Mouse (Mus musculus): ENCODE data around the gene Usp2. TPM values are rescaled to one million over a fixed set of nuclear protein-coding genes. Genes with fewer than 3 reads are reported as not detected.

The Usp2 gene
- total RNA-seq, 4 experiments from 2014 or later: 222 to 251 (median 237) TPM

DNA sequence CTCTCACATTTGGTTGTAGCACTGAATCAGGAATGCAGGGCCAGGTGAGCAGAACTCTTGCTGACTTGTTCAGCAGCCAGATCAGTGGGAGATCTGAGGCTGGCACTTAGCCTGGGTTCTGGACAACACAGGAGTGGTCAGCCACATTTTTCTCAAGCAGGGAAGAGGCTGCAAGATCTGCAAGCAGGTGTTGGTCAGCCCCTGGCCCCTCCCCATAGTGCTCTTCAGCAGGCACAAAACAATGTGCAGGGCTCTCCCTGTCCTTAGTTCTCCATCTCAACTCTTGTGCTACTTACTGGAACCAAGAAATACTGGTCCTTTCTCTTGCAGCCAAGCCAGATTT, 77.9 kb downstream of the Usp2 start:
- DNase-seq (ENCODE audit: low spot score in 2 of 2): no peak

Other genes starting within 250 kb of the Usp2 start
- 1 to 10 TPM; 4.3 to 7.6 (median 5.8) TPM for gene Thy1, start 23.6 kb upstream of the Usp2 start, total RNA-seq (2022)
- gene Mfrp, start 34.7 kb downstream of the Usp2 start, total RNA-seq (2022): not detected
- 1 to 10 TPM; 1.6 to 4.2 (median 3.0) TPM for gene C1qtnf5, start 40.2 kb downstream of the Usp2 start, total RNA-seq (2022)
- under 1 TPM; 0.31 to 0.60 (median 0.38) TPM for gene Gm49380, start 46.5 kb downstream of the Usp2 start, total RNA-seq (2022)
- gene Rnf26, start 46.5 kb downstream of the Usp2 start, total RNA-seq (2022): 1 to 10 TPM; 1.7 to 2.9 (median 2.6) TPM
- gene Mcam, start 67.4 kb downstream of the Usp2 start, total RNA-seq (2022): 10 to 100 TPM; 15.4 to 33.9 (median 26.2) TPM
- 10 to 100 TPM in 1 of 4 experiments, 1 to 10 TPM in 3; 5.1 to 10.2 (median 7.3) TPM for gene Cbl, start 167.0 kb downstream of the Usp2 start, total RNA-seq (2022)
- not detected for gene Ccdc153, start 173.7 kb downstream of the Usp2 start, total RNA-seq (2022)
- gene Pdzd3, start 184.4 kb downstream of the Usp2 start, total RNA-seq (2022): 1 to 10 TPM in 1 of 4 experiments, under 1 TPM in 3; 0.56 to 1.0 (median 0.95) TPM
- gene Nlrx1, start 201.6 kb downstream of the Usp2 start, total RNA-seq (2022): 10 to 100 TPM; 20.5 to 24.7 (median 22.6) TPM
- under 1 TPM; 0.12 to 0.70 (median 0.30) TPM for gene Abcg4, start 221.6 kb downstream of the Usp2 start, total RNA-seq (2022)
- gene Hinfp, start 238.7 kb downstream of the Usp2 start, total RNA-seq (2022): 1 to 10 TPM; 4.5 to 9.6 (median 7.2) TPM